In genomic region chr5:23721956-23722355, GRCm38 (mm10) we compare ENCODE assay signal across 16 mouse cellular contexts.
"Had no signal": no experiment of that assay in that cellular context is flagged by ENCODE, and none has a peak within 500 bp of the region (broad histone marks: within the 10 kb centered on the region; RNA-seq: fewer than 3 reads in every experiment).

No protein-coding gene starts in this region.

- H3K36me3 ChIP-seq: limb, embryonic 10.5 days; liver, embryonic 15.5 days; midbrain, embryonic 10.5 days; midbrain, embryonic 15.5 days; neural tube, embryonic 15.5 days had no signal

- H3K27me3 ChIP-seq: liver, embryonic 15.5 days; midbrain, embryonic 15.5 days; neural tube, embryonic 15.5 days had no signal

- H3K4me1 ChIP-seq: limb, embryonic 10.5 days; liver, embryonic 15.5 days; midbrain, embryonic 10.5 days; midbrain, embryonic 15.5 days; neural tube, embryonic 15.5 days had no signal

- H3K27ac ChIP-seq: layer of hippocampus, adult 2 months; limb, embryonic 10.5 days; liver, embryonic 15.5 days; midbrain, embryonic 10.5 days; midbrain, embryonic 15.5 days; neural tube, embryonic 15.5 days had no signal

- H3K4me3 ChIP-seq: layer of hippocampus, adult 2 months; limb, embryonic 10.5 days; liver, embryonic 15.5 days; midbrain, embryonic 10.5 days; midbrain, embryonic 15.5 days; neural tube, embryonic 15.5 days had no signal

- H3K4me2 ChIP-seq: liver, embryonic 11.5 days; liver, embryonic 15.5 days; midbrain, embryonic 15.5 days; neural tube, embryonic 15.5 days had no signal

- H3K9me3 ChIP-seq: liver, embryonic 15.5 days; midbrain, embryonic 15.5 days; neural tube, embryonic 15.5 days had no signal

- ATAC-seq: lung, postnatal 0 days; midbrain, embryonic 15.5 days had no signal

- H3K9ac ChIP-seq: liver, embryonic 15.5 days; midbrain, embryonic 15.5 days; neural tube, embryonic 15.5 days had no signal

- DNase-seq: kidney, postnatal 10 days; kidney, postnatal 4 days; lung, adult 2 months; lung, postnatal 36 days; right cerebral cortex, postnatal 4 days; spleen, adult 18-20 months; thymus, adult 18-20 months; thymus, postnatal 14 days had no signal
